Mouse (Mus musculus) lung, adult 2 months (tissue): Measurements from ENCODE around the gene Extl1.

Experiments used
- CTCF ChIP-seq: fragments of 200-500 bp; IDR thresholded peaks from 2 replicates; pipeline ENCODE4 v1.5.1; 2011; ENCODE audit warnings: mild to moderate bottlenecking, low read length, control low read depth; ENCODE audit not compliant: insufficient read depth
- POLR2A ChIP-seq: fragments of 200-500 bp; IDR thresholded peaks from 2 replicates; pipeline ENCODE4 v1.6.1; 2011; ENCODE audit warnings: low read depth, mild to moderate bottlenecking, control low read depth, low read length, borderline replicate concordance; ENCODE audit errors: extremely low read depth

DNA sequence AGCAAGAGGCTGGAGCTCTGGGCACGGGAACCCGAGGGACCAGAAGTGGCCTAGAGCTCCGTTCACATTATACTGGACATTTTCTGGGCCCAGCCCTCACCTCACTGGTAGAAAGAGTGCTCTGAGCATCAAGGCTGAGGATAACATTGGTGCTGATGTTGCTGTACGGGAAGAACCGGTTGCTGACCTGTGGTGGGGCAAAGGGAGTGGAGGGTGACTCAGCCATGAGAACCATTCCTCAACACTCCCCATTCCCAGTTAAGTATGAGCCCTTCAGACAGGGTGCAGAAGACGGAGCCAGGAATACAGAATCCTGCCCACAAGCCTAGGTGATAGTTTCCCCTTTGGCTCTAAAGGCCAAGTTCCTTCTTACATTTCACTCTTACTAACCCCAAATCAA, 24.0 kb downstream of the Extl1 start:
- TF ChIP-seq CTCF (no peak), POLR2A (no peak)
